Mouse (Mus musculus) thymus, adult 2 months (tissue): ENCODE results near the gene Stox2. TPM values are rescaled to one million over a fixed set of nuclear protein-coding genes. Genes with fewer than 3 reads are reported as not detected.

Experiments
- DNase-seq: peaks from one replicate; pipeline ENCODE4 v3.0.0; 2021
- H3K27ac ChIP-seq: fragments of 200-500 bp; 2 replicates; pipeline ENCODE4 v1.5.1; 2012; ENCODE audit warnings: low read length, control low read depth; ENCODE audit not compliant: control insufficient read depth, insufficient read depth
- H3K27me3 ChIP-seq: fragments of 200-500 bp; 2 replicates; pipeline ENCODE4 v1.6.1; 2012; ENCODE audit warnings: mild to moderate bottlenecking, low read length, moderate library complexity, mixed read lengths; ENCODE audit not compliant: control insufficient read depth, insufficient read depth
- H3K36me3 ChIP-seq: fragments of 200-500 bp; 2 replicates; pipeline ENCODE4 v1.6.1; 2012; ENCODE audit warnings: mild to moderate bottlenecking, low read length, moderate library complexity; ENCODE audit not compliant: control insufficient read depth, insufficient read depth
- H3K4me1 ChIP-seq: fragments of 200-500 bp; replicated peaks from 2 replicates; pipeline ENCODE4 v1.6.1; 2012; ENCODE audit warnings: low read length; ENCODE audit not compliant: control insufficient read depth, insufficient read depth
- H3K4me3 ChIP-seq: fragments of 200-500 bp; 2 replicates; pipeline ENCODE4 v1.5.1; 2012; ENCODE audit warnings: mild to moderate bottlenecking, low read length, control low read depth, moderate library complexity; ENCODE audit not compliant: control insufficient read depth, insufficient read depth
- CTCF ChIP-seq: fragments of 200-500 bp; IDR thresholded peaks from 2 replicates; pipeline ENCODE4 v1.5.1; 2012; ENCODE audit warnings: mild to moderate bottlenecking, control low read depth, low read length, moderate library complexity, borderline replicate concordance; ENCODE audit not compliant: control insufficient read depth, poor library complexity, insufficient read depth; ENCODE audit errors: extremely low read depth
- POLR2A ChIP-seq: fragments of 200-500 bp; IDR thresholded peaks from 2 replicates; pipeline ENCODE4 v1.6.1; 2012; ENCODE audit warnings: mild to moderate bottlenecking, low read length, control low read depth, moderate library complexity; ENCODE audit not compliant: control insufficient read depth, poor library complexity, insufficient read depth; ENCODE audit errors: extremely low read depth
- WGBS: fragments of 180-500 bp; shearing (Covaris S2); methylation state at CpG from one replicate; pipeline ENCODE4 v1.1.7; 2018; 5-methylcytosine and 5-hydroxymethylcytosine counted together
- polyA plus RNA-seq: library from polyadenylated mRNA; depleted of rRNA; stranded (reverse); fragments of >200 nt; gene quantifications from 2 replicates; pipeline ENCODE4 v1.2.3, GENCODE M21; 2012

Gene Stox2
- polyA plus RNA-seq, 1 experiment: 1.1 TPM

DNA sequence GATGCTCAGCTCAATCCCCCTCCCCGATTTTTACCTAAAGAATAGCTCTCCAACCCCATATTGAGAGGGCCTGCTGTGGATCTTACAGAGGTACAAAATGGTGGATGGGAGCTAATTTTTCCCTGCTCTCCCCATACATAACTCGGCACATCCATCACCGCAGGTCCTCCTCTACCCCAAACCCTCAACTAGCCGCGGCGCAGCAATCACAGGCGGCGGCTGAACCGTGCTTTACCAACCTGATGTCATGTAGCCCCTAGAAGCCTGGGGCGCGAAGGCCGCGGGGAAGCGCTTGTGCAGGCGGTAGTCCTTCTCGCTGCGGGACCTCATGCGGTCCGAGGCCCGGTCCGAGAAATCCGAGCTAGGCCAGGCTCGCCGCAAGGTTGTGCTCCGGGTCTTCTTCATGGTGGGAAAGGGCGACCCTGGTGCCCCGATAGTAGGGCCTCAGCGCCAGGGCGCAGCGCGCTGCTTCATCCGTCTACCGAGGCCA, 158.5 kb downstream of the Stox2 start:
- TF ChIP-seq POLR2A (no peak), CTCF (no peak)
- WGBS: 4% methylated on average over 33 of the region's 33 CpGs
- Histone ChIP-seq H3K27me3 (peaks cover 11% of the 10 kb centered on the region), H3K4me1 (no peaks in the 10 kb centered on the region), H3K4me3 (0 out of 2 replicates have a peak overlapping the region, but pooled peaks have one; percentile 3), H3K36me3 (no peaks in the 10 kb centered on the region), H3K27ac (no peak overlapping the region)
- DNase-seq: no peak

DNA sequence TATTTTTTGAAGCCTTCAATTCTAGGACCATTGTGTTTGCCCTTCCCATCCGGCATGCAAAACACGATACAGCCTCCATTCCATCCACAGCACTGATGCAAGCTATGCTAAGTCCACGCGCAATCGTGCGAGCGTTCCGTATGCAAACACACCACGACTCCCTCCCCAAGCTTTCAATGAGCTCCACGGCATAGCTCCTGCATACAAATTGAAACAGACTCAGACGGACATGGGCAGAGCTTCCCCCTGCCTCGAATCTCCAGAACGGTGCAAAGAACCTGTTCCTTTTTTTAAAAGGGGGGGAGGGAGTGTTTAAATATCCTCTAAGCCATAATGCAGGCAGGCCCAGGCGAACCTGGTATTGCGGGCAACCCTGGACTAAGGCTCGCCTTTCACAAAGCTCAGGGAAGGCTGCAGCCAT, 159.0 kb downstream of the Stox2 start:
- TF ChIP-seq POLR2A (no peak), CTCF (no peak)
- H3K4me1 ChIP-seq: no peaks in the 10 kb centered on the region
- 17% methylated on average over 16 of the region's 16 CpGs for WGBS
- DNase-seq: no peak
- peaks cover 11% of the 10 kb centered on the region for H3K27me3 ChIP-seq
- H3K27ac ChIP-seq: no peak overlapping the region
- no peaks in the 10 kb centered on the region for H3K36me3 ChIP-seq
- H3K4me3 ChIP-seq: no peak overlapping the region

GRCm38 (mm10) chr8:47286081-47286700, 160.0 kb downstream of the Stox2 start:
- no peaks in the 10 kb centered on the region for H3K36me3 ChIP-seq
- no peaks in the 10 kb centered on the region for H3K4me1 ChIP-seq
- no peak for TF ChIP-seq CTCF
- TF ChIP-seq POLR2A: no peak
- peaks cover 11% of the 10 kb centered on the region for H3K27me3 ChIP-seq
- no peak overlapping the region for H3K27ac ChIP-seq
- H3K4me3 ChIP-seq: no peak overlapping the region
- WGBS: 92% methylated on average over 12 of the region's 12 CpGs
- DNase-seq: no peak

DNA sequence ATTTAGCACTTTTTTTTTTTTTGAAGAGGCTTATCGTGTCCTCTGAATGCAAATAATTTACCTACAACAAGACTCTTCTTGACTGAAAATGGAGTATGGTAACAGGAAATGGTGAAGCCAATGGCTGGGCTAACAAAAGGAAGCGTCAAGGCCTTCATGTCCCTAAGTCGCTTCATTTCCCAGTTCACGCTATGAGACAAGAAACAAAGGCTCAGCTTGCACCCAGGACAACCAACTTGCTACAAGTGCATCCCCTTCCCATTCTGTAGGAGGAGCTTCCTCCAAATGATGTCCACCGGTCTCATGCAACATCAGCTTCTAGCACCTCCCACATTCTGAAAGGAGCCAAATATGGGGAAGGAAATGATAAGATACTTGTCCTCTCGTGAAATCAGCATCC, 160.7 kb downstream of the Stox2 start:
- Histone ChIP-seq H3K36me3 (no peaks in the 10 kb centered on the region), H3K27ac (no peak overlapping the region), H3K4me1 (no peaks in the 10 kb centered on the region), H3K27me3 (peaks cover 11% of the 10 kb centered on the region), H3K4me3 (no peak overlapping the region)
- 80% methylated on average over 6 of the region's 6 CpGs for WGBS
- no peak for TF ChIP-seq POLR2A
- no peak for TF ChIP-seq CTCF
- DNase-seq: no peak

- Histone ChIP-seq H3K4me1 (no peaks in the 10 kb centered on the region), H3K27me3 (peaks cover 11% of the 10 kb centered on the region), H3K27ac (no peak overlapping the region), H3K36me3 (no peaks in the 10 kb centered on the region), H3K4me3 (no peak overlapping the region)
- TF ChIP-seq CTCF: no peak
- no peak for TF ChIP-seq POLR2A
- no peak for DNase-seq
- WGBS: 94% methylated on average over 21 of the region's 21 CpGs
Measured at GRCm38 (mm10) chr8:47284329-47285326, 161.5 kb downstream of the Stox2 start.

- no peaks in the 10 kb centered on the region for H3K27me3 ChIP-seq
- H3K4me3 ChIP-seq: no peak overlapping the region
- no peaks in the 10 kb centered on the region for H3K36me3 ChIP-seq
- DNase-seq: no peak
- TF ChIP-seq CTCF: no peak
- TF ChIP-seq POLR2A: no peak
- no peak overlapping the region for H3K27ac ChIP-seq
- WGBS: 93% methylated on average over 10 of the region's 10 CpGs
- no peaks in the 10 kb centered on the region for H3K4me1 ChIP-seq
Measured at GRCm38 (mm10) chr8:47279898-47280297, 166.3 kb downstream of the Stox2 start.
